Mouse (Mus musculus): ENCODE data around the gene Erc2. TPM values are rescaled to one million over a fixed set of nuclear protein-coding genes. Genes with fewer than 3 reads are reported as not detected.

The Erc2 gene
- polyA plus RNA-seq, 1 experiment from 2014 or later, result 4.3 TPM

DNA sequence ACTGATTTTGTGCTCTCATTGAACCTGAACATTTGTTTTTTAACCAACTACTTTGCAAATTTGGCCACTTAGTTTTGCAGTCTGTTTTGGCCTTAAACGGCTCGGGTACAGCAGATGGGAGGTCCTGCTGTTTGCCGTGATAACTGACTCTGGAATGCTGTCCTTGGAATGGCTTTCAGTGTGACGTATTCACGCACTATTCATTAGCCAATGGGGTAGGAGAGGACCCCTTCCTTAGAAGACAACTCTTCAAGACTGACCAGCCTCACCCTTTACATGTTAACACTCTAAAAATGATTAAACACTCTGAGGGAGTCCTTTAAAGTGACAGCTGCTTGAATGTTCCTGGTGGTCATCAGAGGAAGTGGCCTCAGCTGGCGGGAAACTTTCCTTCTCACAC is 178.5 kb downstream of the Erc2 start:
- Histone ChIP-seq H3K9ac (ENCODE audit: low read depth, low read length) (no peak overlapping the region), H3K27ac (replicated peaks; ENCODE audit: low read depth, low read length) (no peak overlapping the region), H3K4me2 (ENCODE audit: low read depth, low read length) (no peak overlapping the region), H3K9me3 (ENCODE audit: control insufficient read depth, low read length) (no peaks in the 10 kb centered on the region), H3K27me3 (replicated peaks; ENCODE audit: control insufficient read depth, insufficient read depth, low read length) (no peaks in the 10 kb centered on the region), H3K4me3 (ENCODE audit: low read depth, low read length) (no peak overlapping the region), H3K36me3 (ENCODE audit: control insufficient read depth, insufficient read depth, low read length) (no peaks in the 10 kb centered on the region), H3K4me1 (ENCODE audit: control insufficient read depth, insufficient read depth, low read length) (no peaks in the 10 kb centered on the region)
- 61% methylated on average over 6 of the region's 6 CpGs for WGBS
- DNase-seq (ENCODE audit: low spot score) (no peak), ATAC-seq (ENCODE audit: low read depth) (no peak)

DNA sequence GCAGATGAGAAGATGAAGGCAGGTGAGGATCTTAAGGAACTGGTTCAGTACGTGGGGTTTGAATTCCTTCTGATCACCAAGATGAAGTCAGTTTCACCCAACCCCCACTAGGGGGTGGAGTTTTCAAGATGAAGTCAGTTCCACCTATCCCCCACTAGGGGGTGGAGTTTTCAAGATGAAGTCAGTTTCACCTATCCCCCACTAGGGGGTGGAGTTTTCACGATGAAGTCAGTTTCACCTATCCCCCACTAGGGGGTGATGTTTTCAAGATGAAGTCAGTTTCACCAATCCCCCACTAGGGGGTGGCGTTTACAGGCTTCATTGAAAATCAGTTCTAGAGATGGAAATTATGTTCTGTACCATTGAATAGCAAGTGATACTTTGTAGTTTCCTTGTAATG is 181.7 kb downstream of the Erc2 start:
- ATAC-seq (ENCODE audit: low read depth) (no peak), DNase-seq (ENCODE audit: low spot score) (no peak)
- no peaks in the 10 kb centered on the region for H3K27me3 ChIP-seq (replicated peaks; ENCODE audit: control insufficient read depth, insufficient read depth, low read length)
- peaks cover 7% of the 10 kb centered on the region for H3K4me1 ChIP-seq (ENCODE audit: control insufficient read depth, insufficient read depth, low read length)
- no peaks in the 10 kb centered on the region for H3K36me3 ChIP-seq (ENCODE audit: control insufficient read depth, insufficient read depth, low read length)
- no peak overlapping the region for H3K9ac ChIP-seq (ENCODE audit: low read depth, low read length)
- no peak overlapping the region for H3K27ac ChIP-seq (replicated peaks; ENCODE audit: low read depth, low read length)
- H3K4me3 ChIP-seq (ENCODE audit: low read depth, low read length), result no peak overlapping the region
- 88% methylated on average over 3 of the region's 3 CpGs for WGBS
- H3K4me2 ChIP-seq (ENCODE audit: low read depth, low read length), result no peak overlapping the region
- no peaks in the 10 kb centered on the region for H3K9me3 ChIP-seq (ENCODE audit: control insufficient read depth, low read length)

DNA sequence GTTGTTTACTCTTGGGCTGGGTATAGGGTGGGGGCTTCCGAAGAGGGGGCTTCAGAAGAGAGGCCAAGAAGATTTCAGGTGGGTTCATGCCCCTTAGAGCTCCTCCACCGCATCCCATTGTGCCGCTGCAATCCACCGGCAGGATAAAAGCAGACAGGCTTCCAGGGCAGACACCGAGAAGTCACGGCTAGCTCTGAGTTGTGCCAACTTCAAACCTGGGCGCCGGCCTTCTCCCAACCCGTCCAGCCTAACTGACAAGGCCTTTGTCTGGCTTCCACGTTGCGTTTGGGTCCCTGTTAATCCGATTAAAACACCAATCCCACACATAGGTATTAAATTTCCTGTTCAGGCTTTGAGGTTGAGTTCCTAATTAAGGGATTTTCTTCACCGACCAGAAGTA is 182.8 kb downstream of the Erc2 start:
- 52% methylated on average over 13 of the region's 13 CpGs for WGBS
- Histone ChIP-seq H3K4me3 (ENCODE audit: low read depth, low read length) (no peak overlapping the region), H3K36me3 (ENCODE audit: control insufficient read depth, insufficient read depth, low read length) (no peaks in the 10 kb centered on the region), H3K27ac (replicated peaks; ENCODE audit: low read depth, low read length) (no peak overlapping the region), H3K4me2 (ENCODE audit: low read depth, low read length) (no peak overlapping the region), H3K27me3 (replicated peaks; ENCODE audit: control insufficient read depth, insufficient read depth, low read length) (no peaks in the 10 kb centered on the region), H3K9me3 (ENCODE audit: control insufficient read depth, low read length) (no peaks in the 10 kb centered on the region), H3K9ac (ENCODE audit: low read depth, low read length) (no peak overlapping the region), H3K4me1 (ENCODE audit: control insufficient read depth, insufficient read depth, low read length) (peaks cover 11% of the 10 kb centered on the region)
- ATAC-seq (ENCODE audit: low read depth), result peak; percentile 86
- peak; percentile 68 for DNase-seq (ENCODE audit: low spot score)

DNA sequence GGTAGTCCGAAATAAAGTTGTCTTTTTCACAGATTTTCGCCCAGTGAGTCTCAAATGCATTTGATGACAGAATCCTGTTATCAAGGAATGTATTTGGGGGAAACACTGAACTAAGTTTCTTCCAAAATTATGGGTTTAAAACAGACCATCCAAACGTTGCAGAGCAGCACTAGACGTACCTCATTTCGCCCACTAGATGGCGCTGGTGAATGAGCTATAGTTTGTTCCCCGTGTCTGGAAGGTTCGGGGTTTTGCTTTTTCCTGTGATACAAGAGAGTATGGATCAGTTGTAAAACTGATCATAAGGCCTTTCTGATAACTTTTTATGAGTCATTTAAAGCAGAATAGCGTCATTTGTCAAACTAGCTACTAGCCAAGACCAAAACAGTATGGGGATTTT is 185.9 kb downstream of the Erc2 start:
- 0 out of 2 replicates have a peak overlapping the region, but pooled peaks have one; percentile 29 for H3K27ac ChIP-seq (replicated peaks; ENCODE audit: low read depth, low read length)

DNA sequence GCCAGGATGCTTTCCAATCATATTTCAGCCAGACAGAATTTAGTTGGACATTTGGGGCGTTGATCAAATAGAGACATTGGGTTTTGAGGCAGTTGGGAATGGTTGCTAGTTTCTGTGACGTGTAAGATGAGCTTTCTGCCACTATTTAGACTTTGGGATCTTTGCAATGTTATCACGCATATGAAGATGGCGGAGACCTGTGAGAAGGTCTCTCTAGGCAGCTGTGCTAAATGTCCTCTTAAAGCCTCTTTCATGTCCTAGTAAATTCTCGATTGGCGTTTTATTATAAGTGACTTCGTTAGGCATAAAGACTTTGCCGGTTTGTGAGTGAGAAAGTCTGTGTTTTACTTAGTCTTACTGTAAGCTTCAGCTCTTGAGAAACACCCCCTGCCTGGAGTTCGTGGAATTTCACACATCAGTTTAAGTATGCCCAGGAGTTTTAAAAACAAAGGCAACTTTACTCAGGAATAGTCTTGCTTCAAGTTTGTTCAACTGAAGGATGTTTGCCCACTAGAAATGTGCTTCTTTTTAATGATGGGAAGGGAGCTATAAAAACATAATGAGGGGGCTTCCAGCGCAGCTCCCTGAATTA is 186.4 kb downstream of the Erc2 start:
- H3K9ac ChIP-seq (ENCODE audit: low read depth, low read length), result no peak overlapping the region
- H3K4me3 ChIP-seq (ENCODE audit: low read depth, low read length), result no peak overlapping the region
- 49% methylated on average over 10 of the region's 10 CpGs for WGBS
- no peak overlapping the region for H3K4me2 ChIP-seq (ENCODE audit: low read depth, low read length)
- H3K27me3 ChIP-seq (replicated peaks; ENCODE audit: control insufficient read depth, insufficient read depth, low read length), result no peaks in the 10 kb centered on the region
- ATAC-seq (ENCODE audit: low read depth), result no peak
- no peaks in the 10 kb centered on the region for H3K36me3 ChIP-seq (ENCODE audit: control insufficient read depth, insufficient read depth, low read length)
- no peak for DNase-seq (ENCODE audit: low spot score)
- H3K4me1 ChIP-seq (ENCODE audit: control insufficient read depth, insufficient read depth, low read length), result peaks cover 17% of the 10 kb centered on the region
- no peaks in the 10 kb centered on the region for H3K9me3 ChIP-seq (ENCODE audit: control insufficient read depth, low read length)
- peak overlapping the region; percentile 45; the same call in 1 of the 2 replicates for H3K27ac ChIP-seq (replicated peaks; ENCODE audit: low read depth, low read length)

More for the DNA sequence above, 185.9 kb downstream of the Erc2 start:
- Histone ChIP-seq H3K4me2 (ENCODE audit: low read depth, low read length) (no peak overlapping the region), H3K4me3 (ENCODE audit: low read depth, low read length) (no peak overlapping the region), H3K36me3 (ENCODE audit: control insufficient read depth, insufficient read depth, low read length) (no peaks in the 10 kb centered on the region), H3K9ac (ENCODE audit: low read depth, low read length) (no peak overlapping the region), H3K27me3 (replicated peaks; ENCODE audit: control insufficient read depth, insufficient read depth, low read length) (no peaks in the 10 kb centered on the region), H3K9me3 (ENCODE audit: control insufficient read depth, low read length) (no peaks in the 10 kb centered on the region), H3K4me1 (ENCODE audit: control insufficient read depth, insufficient read depth, low read length) (peaks cover 17% of the 10 kb centered on the region)
- DNase-seq (ENCODE audit: low spot score) (peak; percentile 80), ATAC-seq (ENCODE audit: low read depth) (0 out of 2 replicates have a peak, but pooled peaks have one; percentile 45)
- WGBS, result 2% methylated on average over 9 of the region's 9 CpGs

DNA sequence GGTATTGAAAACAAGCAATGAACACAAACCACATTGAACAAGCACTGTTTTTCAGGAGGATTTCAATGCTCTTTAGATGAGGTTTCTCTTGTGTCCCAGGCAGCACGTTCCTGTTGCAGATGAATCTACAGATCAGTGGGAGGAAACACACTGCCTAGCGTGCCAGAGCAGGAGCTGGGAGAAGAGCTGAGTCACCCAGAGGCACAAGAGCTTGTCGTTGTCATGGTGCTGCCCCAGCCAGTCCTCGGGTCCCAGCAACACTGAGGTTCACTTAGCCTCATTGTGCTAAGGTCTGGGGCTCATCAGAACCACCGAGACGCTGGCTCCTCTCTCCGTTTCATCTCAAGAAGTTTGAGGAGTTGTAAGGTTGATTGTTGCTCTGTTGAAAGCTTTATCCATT is 188.6 kb downstream of the Erc2 start:
- Histone ChIP-seq H3K9me3 (ENCODE audit: control insufficient read depth, low read length) (no peaks in the 10 kb centered on the region), H3K9ac (ENCODE audit: low read depth, low read length) (no peak overlapping the region), H3K27ac (replicated peaks; ENCODE audit: low read depth, low read length) (no peak overlapping the region; the same call in 1 of the 2 replicates), H3K4me2 (ENCODE audit: low read depth, low read length) (no peak overlapping the region), H3K4me3 (ENCODE audit: low read depth, low read length) (no peak overlapping the region), H3K4me1 (ENCODE audit: control insufficient read depth, insufficient read depth, low read length) (peaks cover 17% of the 10 kb centered on the region), H3K36me3 (ENCODE audit: control insufficient read depth, insufficient read depth, low read length) (no peaks in the 10 kb centered on the region), H3K27me3 (replicated peaks; ENCODE audit: control insufficient read depth, insufficient read depth, low read length) (no peaks in the 10 kb centered on the region)
- DNase-seq (ENCODE audit: low spot score) (peak; percentile 59), ATAC-seq (ENCODE audit: low read depth) (peak; percentile 62; the same call in 1 of the 2 replicates)
- WGBS, result 23% methylated on average over 7 of the region's 7 CpGs

DNA sequence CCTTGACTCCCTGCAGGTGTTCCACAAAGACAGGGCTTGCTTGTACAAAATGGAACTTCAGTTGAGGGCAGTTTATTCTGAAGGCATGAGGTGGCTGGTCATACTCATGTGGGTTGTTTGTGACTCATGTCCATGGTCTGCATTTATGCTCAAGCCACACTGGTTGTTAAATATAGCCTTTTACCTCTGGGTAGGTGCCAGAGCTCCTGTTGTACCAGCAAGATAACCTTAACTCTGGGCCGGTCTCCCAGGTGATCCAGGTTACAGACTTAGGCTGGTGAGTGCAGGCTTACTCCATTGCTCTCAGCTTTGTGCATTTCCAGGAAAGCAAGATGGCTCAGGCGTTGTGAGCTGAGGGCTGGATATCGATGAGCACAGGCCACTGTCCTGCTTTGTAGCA is 189.4 kb downstream of the Erc2 start:
- H3K9me3 ChIP-seq (ENCODE audit: control insufficient read depth, low read length), result no peaks in the 10 kb centered on the region
- H3K4me3 ChIP-seq (ENCODE audit: low read depth, low read length), result no peak overlapping the region
- DNase-seq (ENCODE audit: low spot score), result no peak
- no peak overlapping the region for H3K27ac ChIP-seq (replicated peaks; ENCODE audit: low read depth, low read length)
- peaks cover 17% of the 10 kb centered on the region for H3K4me1 ChIP-seq (ENCODE audit: control insufficient read depth, insufficient read depth, low read length)
- no peak overlapping the region for H3K4me2 ChIP-seq (ENCODE audit: low read depth, low read length)
- WGBS, result 92% methylated on average over 3 of the region's 3 CpGs
- no peak overlapping the region for H3K9ac ChIP-seq (ENCODE audit: low read depth, low read length)
- no peaks in the 10 kb centered on the region for H3K36me3 ChIP-seq (ENCODE audit: control insufficient read depth, insufficient read depth, low read length)
- no peak for ATAC-seq (ENCODE audit: low read depth)
- no peaks in the 10 kb centered on the region for H3K27me3 ChIP-seq (replicated peaks; ENCODE audit: control insufficient read depth, insufficient read depth, low read length)

DNA sequence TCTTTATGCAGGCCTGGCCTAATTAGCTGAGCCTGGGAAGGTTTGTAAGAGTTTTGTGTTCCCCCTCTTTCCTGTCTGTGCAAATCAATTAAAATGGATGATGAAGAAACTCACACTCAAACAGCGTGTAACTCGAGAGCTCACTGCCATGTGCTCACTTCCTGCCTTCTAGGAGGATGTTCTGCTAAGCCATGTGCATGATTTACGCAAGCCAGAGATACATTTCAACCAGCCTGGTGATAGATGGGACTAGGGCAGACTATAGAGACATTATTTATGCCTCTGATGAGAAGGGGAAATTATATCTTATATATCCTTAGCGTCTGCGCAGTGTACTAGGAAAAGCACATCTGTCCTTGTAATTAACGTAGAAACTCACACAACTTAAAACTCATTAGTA is 193.5 kb downstream of the Erc2 start:
- Histone ChIP-seq H3K4me1 (ENCODE audit: control insufficient read depth, insufficient read depth, low read length) (peaks cover 2% of the 10 kb centered on the region), H3K9ac (ENCODE audit: low read depth, low read length) (no peak overlapping the region), H3K4me2 (ENCODE audit: low read depth, low read length) (no peak overlapping the region), H3K9me3 (ENCODE audit: control insufficient read depth, low read length) (no peaks in the 10 kb centered on the region), H3K36me3 (ENCODE audit: control insufficient read depth, insufficient read depth, low read length) (no peaks in the 10 kb centered on the region), H3K27ac (replicated peaks; ENCODE audit: low read depth, low read length) (no peak overlapping the region), H3K27me3 (replicated peaks; ENCODE audit: control insufficient read depth, insufficient read depth, low read length) (no peaks in the 10 kb centered on the region), H3K4me3 (ENCODE audit: low read depth, low read length) (no peak overlapping the region)
- ATAC-seq (ENCODE audit: low read depth), result no peak
- 79% methylated on average over 6 of the region's 6 CpGs for WGBS
- no peak for DNase-seq (ENCODE audit: low spot score)

DNA sequence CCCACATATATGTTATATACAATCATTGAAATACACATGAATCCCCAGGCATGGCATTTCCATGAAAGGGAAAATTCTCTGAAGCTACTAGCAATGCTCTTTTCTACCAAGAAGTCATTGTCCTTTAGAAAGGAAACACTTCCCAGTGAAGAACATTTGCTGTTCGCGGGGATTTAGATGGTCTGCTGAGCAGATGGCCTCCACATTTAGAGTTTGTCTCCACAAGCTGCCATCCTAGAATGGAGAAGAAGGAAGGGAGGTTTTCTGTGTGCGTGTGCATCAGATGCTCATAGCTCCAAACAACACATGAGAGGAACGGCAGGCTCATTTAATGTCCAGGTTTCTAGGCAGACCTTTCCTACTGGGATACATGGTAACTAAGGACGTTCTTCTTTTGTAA is 196.8 kb downstream of the Erc2 start:
- WGBS, result 83% methylated on average over 5 of the region's 5 CpGs

More for the DNA sequence above, 196.8 kb downstream of the Erc2 start:
- no peaks in the 10 kb centered on the region for H3K27me3 ChIP-seq (replicated peaks; ENCODE audit: control insufficient read depth, insufficient read depth, low read length)
- no peak overlapping the region for H3K4me3 ChIP-seq (ENCODE audit: low read depth, low read length)
- H3K36me3 ChIP-seq (ENCODE audit: control insufficient read depth, insufficient read depth, low read length), result no peaks in the 10 kb centered on the region
- H3K27ac ChIP-seq (replicated peaks; ENCODE audit: low read depth, low read length), result no peak overlapping the region
- H3K9ac ChIP-seq (ENCODE audit: low read depth, low read length), result no peak overlapping the region
- ATAC-seq (ENCODE audit: low read depth), result no peak
- H3K4me2 ChIP-seq (ENCODE audit: low read depth, low read length), result no peak overlapping the region
- DNase-seq (ENCODE audit: low spot score), result no peak
- H3K9me3 ChIP-seq (ENCODE audit: control insufficient read depth, low read length), result no peaks in the 10 kb centered on the region
- 0 out of 2 replicates have a peak, but pooled peaks cover 5% of the 10 kb centered on the region for H3K4me1 ChIP-seq (ENCODE audit: control insufficient read depth, insufficient read depth, low read length)

Data from embryonic facial prominence, embryonic 14.5 days (tissue).